Mouse (Mus musculus) cerebral cortex, adult 2 months (tissue): Measurements from ENCODE around the gene Dnm1.

Experiments used
- WGBS: fragments of 180-500 bp; shearing (Covaris S2); methylation state at CpG from one replicate; pipeline ENCODE4 v1.1.7; 2018; 5-methylcytosine and 5-hydroxymethylcytosine counted together

The Dnm1 gene

GRCm38 (mm10) chr2:32314831-32315230 lies 38.3 kb downstream of the Dnm1 start:
- 93% methylated on average over 14 of the region's 14 CpGs for WGBS

- 8% methylated on average over 48 of the region's 56 CpGs for WGBS
Measured at GRCm38 (mm10) chr2:32312318-32312964, 40.7 kb downstream of the Dnm1 start.

GRCm38 (mm10) chr2:32311443-32312317 lies 41.5 kb downstream of the Dnm1 start:
- 16% methylated on average over 42 of the region's 42 CpGs for WGBS

DNA sequence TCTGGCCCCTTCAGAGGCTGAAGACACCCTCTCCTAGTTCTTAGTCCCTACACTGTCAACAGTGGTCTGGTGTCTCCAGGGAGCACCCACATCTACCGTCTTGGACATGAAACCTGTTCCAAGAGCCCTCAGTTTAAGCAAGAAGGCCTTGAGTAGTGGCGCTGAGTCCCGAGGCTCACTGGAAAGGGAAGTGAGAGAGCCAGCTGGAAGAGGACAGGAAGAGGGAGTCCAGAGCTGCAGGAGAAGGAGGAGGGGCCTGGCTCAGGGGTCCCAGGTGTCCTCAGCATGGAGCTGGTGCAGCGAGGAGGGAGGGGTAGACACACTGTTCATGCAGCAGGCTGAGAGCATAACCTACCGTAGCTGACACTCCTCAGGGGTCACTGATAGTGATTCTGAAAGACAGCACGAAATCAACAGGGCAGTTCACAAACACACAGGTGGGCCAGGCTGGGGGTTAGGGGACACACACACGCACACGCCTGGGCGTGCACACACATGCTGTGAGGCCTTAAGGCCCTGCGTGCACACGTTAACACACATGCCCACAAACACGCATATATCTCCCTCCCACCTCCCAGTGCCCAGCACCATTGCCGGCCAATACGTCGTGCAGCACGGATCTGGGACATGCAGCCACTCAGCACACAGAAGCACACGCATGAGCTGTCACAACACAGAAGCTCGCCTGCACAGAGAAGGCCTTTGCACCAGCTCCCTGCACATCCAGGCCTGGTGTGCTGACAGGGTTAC lies 42.9 kb downstream of the Dnm1 start:
- WGBS: 69% methylated on average over 18 of the region's 18 CpGs

GRCm38 (mm10) chr2:32308870-32309568 lies 44.1 kb downstream of the Dnm1 start:
- 75% methylated on average over 16 of the region's 16 CpGs for WGBS

DNA sequence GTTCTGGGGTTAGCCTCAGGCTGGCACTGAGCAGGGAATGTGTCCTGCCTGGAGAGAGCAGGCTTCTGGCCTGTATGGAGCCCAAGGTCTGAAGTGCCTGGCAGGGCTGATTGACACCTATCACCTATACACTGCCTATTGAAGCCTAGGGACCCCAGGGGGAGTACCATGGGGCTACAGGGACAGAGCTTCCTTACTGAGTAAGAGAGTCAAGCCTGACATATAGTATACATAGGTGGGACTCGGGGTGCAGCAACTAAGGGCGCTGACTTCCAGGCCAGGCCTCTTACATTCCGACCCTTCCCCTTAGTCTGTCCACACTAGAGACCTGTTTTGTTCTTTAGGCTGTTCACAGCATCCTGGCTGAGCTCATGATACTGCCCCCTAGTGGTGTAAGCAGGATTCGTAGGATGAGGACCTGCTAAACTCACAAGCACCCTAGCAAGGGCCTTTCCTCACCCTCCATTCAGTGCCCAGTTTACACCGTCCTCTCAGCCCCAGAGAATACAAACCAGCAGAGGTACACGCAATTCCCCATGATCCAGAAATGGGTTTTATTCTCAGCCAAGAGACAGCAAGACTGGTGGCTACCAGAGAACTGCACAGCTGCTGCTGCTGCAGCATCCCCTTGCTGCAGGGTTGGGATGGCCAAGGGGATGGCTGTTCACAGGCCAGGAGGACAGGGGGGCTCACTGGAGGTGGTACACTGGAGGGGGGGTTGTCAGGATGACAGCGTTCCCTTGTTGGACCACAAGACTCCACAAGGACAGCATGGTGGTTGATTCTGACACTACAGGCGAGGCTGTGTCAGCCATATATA lies 45.0 kb downstream of the Dnm1 start:
- 41% methylated on average over 8 of the region's 8 CpGs for WGBS

DNA sequence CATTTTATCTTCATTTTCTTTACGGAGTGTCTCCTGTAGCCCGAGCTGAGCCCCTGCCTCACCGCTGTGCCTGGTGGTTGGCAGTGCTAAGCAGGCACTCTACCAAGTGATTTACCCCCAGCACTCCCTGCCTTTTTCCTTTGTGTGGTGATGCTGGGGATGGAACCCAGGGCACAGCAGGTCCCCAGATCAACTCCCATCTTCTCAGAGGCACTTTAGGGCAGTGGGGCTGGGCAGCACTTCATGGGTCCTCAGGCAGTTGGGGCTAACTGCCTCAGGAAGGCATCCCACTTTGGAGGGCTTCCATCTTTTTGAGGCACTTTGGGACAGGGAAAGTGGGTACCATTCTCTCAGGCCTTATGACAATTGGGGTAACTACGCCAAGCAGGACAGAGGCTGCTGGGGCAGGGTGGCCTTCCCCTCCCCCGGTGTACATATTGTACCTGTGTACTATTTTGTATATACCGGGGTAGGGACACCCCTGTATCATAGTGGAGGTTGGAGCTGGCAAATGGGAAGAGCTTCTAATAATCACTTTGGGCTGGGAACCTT lies 45.8 kb downstream of the Dnm1 start:
- 60% methylated on average over 6 of the region's 6 CpGs for WGBS

- 78% methylated on average over 9 of the region's 9 CpGs for WGBS
Measured at GRCm38 (mm10) chr2:32306176-32306575, 47.0 kb downstream of the Dnm1 start.

DNA sequence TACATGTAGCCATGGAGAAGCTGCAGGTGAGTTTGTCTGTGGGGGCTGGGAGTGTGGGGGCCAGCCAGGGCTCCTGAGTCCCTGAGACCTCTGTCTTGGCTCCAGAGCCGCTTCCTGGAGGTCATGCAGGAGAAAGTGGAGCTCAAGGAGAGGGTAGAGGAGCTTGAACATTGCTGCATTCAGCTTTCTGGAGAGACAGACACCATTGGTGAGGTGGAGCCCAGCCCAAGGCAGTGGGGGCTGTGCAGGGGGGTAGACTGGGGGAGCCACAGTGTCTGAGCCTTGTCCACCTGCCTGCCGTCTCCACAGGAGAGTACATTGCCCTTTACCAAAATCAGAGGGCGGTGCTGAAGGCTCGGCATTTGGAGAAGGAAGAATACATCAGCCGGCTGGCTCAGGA lies 47.5 kb downstream of the Dnm1 start:
- WGBS: 78% methylated on average over 5 of the region's 5 CpGs

DNA sequence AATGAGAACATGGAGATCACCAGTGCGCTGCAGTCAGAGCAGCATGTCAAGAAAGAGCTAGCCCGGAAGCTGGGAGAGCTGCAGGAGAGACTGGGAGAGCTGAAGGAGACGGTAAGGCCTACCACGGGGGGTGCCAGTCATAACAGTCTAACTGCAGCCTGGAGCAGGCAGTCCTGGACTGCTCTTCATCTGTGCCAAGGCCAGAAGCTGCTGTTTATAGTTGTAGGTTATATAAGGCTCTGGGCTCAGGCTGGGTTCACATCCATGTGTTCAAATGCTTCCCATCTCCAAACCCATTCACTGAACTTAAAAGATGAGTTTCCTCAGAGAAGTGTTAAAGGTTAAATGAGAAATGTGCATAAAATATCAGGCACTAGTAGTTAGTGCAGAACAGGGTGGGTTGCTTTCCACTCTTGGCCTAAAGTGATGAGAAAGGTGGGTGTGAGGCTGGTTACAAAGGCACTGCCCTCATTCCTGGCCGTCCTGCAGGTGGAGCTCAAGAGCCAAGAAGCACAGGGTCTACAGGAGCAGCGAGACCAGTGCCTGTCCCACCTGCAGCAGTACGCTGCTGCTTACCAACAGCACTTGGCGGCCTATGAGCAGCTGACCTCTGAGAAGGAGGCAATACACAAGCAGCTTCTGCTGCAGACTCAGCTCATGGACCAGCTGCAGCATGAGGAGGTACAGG lies 48.8 kb downstream of the Dnm1 start:
- 41% methylated on average over 8 of the region's 8 CpGs for WGBS

DNA sequence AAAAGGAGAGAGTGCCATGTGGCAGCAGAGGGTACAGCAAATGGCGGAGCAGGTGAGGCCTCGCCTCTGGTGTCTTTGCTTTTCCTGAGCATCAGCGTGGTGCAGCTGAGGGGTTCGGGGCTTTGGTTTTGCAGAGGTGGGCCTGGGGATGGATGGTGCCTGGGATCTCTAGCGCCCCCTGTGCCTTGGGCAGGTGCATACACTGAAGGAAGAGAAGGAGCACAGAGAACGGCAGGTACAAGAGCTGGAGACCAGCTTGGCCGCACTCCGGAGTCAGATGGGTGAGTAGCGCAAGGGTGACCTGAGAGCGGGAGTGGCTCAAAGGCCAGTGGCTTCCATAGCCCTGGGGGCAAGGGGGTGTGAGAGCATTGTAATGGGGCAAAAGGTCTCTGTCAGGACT lies 50.2 kb downstream of the Dnm1 start:
- WGBS: 91% methylated on average over 10 of the region's 10 CpGs

DNA sequence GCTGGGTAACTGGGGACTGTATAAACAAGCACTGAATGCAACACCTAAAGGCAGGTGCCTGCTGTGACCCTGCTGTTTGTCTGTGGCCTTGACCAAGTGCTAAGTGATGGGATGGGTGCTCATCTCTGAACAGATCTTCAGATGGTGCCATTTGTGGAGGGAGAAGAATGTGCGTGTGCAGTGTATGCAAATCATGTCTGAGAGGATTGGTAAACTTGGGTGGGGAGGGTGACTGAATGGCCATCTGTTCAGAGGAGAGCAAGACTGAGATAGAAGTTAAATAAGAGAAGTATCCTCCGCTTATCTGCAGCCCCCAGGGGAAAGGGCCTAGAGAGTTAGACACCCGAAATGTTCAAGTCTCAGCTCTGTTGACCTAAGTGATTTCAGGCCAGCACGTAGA lies 53.7 kb downstream of the Dnm1 start:
- 65% methylated on average over 4 of the region's 4 CpGs for WGBS

- WGBS: 62% methylated on average over 2 of the region's 2 CpGs
Measured at GRCm38 (mm10) chr2:32295842-32296241, 57.3 kb downstream of the Dnm1 start.

- WGBS: 90% methylated on average over 3 of the region's 3 CpGs
Measured at GRCm38 (mm10) chr2:32295285-32295684, 57.9 kb downstream of the Dnm1 start.

GRCm38 (mm10) chr2:32294348-32294747 lies 58.8 kb downstream of the Dnm1 start:
- 69% methylated on average over 8 of the region's 8 CpGs for WGBS

DNA sequence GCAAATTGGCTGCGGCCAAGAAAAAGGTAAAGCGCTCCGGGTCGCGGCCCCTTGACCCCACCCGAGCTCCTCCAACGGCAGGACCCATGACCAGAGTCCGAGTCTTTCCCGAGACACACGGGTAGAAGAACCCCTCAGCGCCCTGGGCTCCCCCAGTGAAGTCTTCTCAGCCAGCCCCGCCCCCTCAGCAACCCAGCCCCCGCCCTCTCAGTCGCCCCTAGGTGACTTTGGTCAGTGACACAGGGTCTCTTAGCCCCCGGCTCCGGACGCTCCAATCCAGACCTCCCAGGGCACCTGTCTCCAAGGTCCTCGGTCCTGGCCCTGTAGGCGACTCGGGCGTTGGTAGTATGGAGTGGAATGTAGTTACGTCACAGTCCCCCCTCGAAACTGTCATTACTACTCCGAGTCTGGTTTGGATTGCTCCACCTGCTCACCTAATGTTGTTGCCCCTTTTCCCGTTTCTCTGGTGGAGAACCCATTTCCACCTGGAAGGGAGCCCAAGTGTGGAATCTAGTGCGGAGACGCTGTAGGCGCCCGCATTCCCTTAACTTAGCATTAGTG lies 64.7 kb downstream of the Dnm1 start:
- WGBS: under 1% methylated on average over 29 of the region's 29 CpGs

- 1% methylated on average over 41 of the region's 41 CpGs for WGBS
Measured at GRCm38 (mm10) chr2:32287923-32288367, 65.2 kb downstream of the Dnm1 start, which contains the start of gene Swi5. Gene Swi5, minus strand, starts transcription at chr2:32288075.

DNA sequence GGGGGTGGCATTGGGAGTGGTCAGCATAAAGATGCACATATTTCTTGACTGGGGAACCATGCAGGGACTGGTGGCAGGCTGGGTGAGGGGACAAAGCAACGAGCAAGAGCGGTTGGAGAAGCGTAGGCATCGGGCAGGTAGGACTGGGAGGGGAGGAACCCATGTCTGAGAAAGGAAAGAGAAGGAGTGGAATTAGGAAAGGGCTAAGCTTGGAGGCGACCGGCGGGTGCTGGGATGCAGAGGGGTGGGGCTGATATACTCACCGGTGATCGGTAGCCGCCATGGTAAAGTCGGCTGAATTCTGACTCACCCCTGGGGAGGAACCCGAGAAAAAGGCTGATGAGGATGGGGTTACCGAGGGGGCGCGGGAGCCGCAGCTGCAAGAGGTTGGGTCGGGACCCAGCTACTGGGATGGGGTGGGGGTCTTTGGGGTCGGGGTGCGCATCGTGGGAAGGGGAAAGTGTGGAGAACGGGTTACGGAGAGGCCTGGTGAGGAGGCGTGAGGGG lies 65.8 kb downstream of the Dnm1 start, which contains the start of gene Golga2:
Golga2 (plus strand) TSS at position 51 of the 507 bp plus-strand sequence.
- under 1% methylated on average over 23 of the region's 23 CpGs for WGBS

DNA sequence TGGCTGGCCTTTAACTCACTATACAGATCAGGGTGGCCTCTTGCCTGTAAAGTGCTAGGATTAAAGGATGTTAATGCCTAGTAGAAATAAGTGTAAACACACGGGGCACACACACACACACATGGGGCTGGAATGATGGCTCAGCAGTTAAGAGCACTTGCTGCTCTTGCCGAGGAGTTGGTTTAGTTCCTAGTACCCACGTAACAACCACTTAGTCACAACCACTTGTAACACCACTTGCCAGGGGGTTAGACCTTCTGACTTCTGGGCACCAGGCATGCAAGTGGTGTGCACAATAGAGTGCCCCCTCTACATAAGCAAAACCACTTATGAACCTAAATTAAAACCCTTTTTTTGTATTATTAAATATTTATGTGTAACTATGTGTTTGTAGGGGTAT lies 69.2 kb downstream of the Dnm1 start:
- 75% methylated on average over 3 of the region's 3 CpGs for WGBS
